Mouse (Mus musculus) MEL (cell line): Measurements from ENCODE around the gene Zfp771.

Experiments
- CTCF ChIP-seq, 3 experiments: IDR thresholded peaks in 2 of 3; conservative IDR thresholded peaks in 1 of 3; 2 replicates each; pipeline ENCODE4 v1.5.1; 2011 to 2012; ENCODE audit warnings: low read length in 3 of 3, low read depth in 2 of 3, mild to moderate bottlenecking in 2 of 3, improper control_type of control experiment in 1 of 3, inconsistent platforms in 1 of 3, mixed read lengths in 1 of 3, moderate library complexity in 1 of 3; ENCODE audit not compliant: control insufficient read depth in 1 of 3, insufficient read depth in 1 of 3, poor library complexity in 1 of 3, severe bottlenecking in 1 of 3
- EP300 ChIP-seq, 2 experiments: IDR thresholded peaks; 2 replicates each; pipeline ENCODE4 v1.6.1; 2011; ENCODE audit warnings: improper control_type of control experiment in 2 of 2, low read length in 2 of 2, low read depth in 1 of 2, mild to moderate bottlenecking in 1 of 2
- GATA1 ChIP-seq: IDR thresholded peaks from 2 replicates; pipeline ENCODE4 v1.6.1; 2011; ENCODE audit warnings: low read depth, low read length, improper control_type of control experiment
- MAX ChIP-seq: IDR thresholded peaks from 2 replicates; pipeline ENCODE4 v1.6.1; 2011; ENCODE audit warnings: low read length, improper control_type of control experiment
- MAZ ChIP-seq: IDR thresholded peaks from 2 replicates; pipeline ENCODE4 v1.6.1; 2012; ENCODE audit warnings: low read depth, mild to moderate bottlenecking, inconsistent platforms, low read length, improper control_type of control experiment
- POLR2A ChIP-seq, 2 experiments: IDR thresholded peaks; 2 replicates each; pipeline ENCODE4 v1.6.1; 2011 to 2012; ENCODE audit warnings: low read length in 2 of 2, mild to moderate bottlenecking in 2 of 2, control low read depth in 1 of 2, improper control_type of control experiment in 1 of 2, low read depth in 1 of 2, moderate library complexity in 1 of 2; ENCODE audit not compliant: control insufficient read depth in 1 of 2, insufficient read depth in 1 of 2, poor library complexity in 1 of 2
- POLR2AphosphoS2 ChIP-seq: IDR thresholded peaks from 2 replicates; pipeline ENCODE4 v1.6.1; 2011; ENCODE audit warnings: low read length, improper control_type of control experiment
- ZC3H11A ChIP-seq: IDR thresholded peaks from 2 replicates; pipeline ENCODE4 v1.6.1; 2012; ENCODE audit warnings: low read depth, mild to moderate bottlenecking, inconsistent platforms, low read length, improper control_type of control experiment
- ZKSCAN1 ChIP-seq: IDR thresholded peaks from 2 replicates; pipeline ENCODE4 v1.6.1; 2012; ENCODE audit warnings: low read depth, mild to moderate bottlenecking, inconsistent platforms, low read length, improper control_type of control experiment, moderate library complexity

GRCm38 (mm10) chr7:127255965-127256364 is 11.9 kb downstream of the Zfp771 start:
- no peak for TF ChIP-seq POLR2AphosphoS2
- no peak for TF ChIP-seq ZC3H11A
- no peak for TF ChIP-seq MAX
- TF ChIP-seq CTCF (IDR thresholded peaks at IDR 0.05 in 2 of 3, conservative IDR thresholded peaks at IDR 0.05 in 1 of 3; ENCODE audit: control insufficient read depth in 1 of 3, insufficient read depth in 1 of 3, low read depth in 2 of 3, low read length in 3 of 3, poor library complexity in 1 of 3, severe bottlenecking in 1 of 3): no peak
- peak; percentile 58 for TF ChIP-seq GATA1
- no peak for TF ChIP-seq ZKSCAN1
- TF ChIP-seq MAZ: no peak
- no peak for TF ChIP-seq EP300 (IDR thresholded peaks at IDR 0.05; ENCODE audit: low read depth in 1 of 2, low read length in 2 of 2)
- TF ChIP-seq POLR2A (IDR thresholded peaks at IDR 0.05; ENCODE audit: control insufficient read depth in 1 of 2, insufficient read depth in 1 of 2, low read depth in 1 of 2, low read length in 2 of 2, poor library complexity in 1 of 2): no peak
